Mouse (Mus musculus) lung, embryonic 15.5 days (tissue): ENCODE measurements around the gene Wdr82. TPM values are rescaled to one million over a fixed set of nuclear protein-coding genes. Genes with fewer than 3 reads are reported as not detected.
"Not testable (repeated sequence)": the region's sequence is repeated elsewhere in the genome, so short reads cannot be mapped to it uniquely, and the experiment has no call there.

Experiments used
- ATAC-seq: fragments of 200-750 bp; cut with Nextera tagmentation; 2 replicates; pipeline ENCODE4 v1.8.0; 2017; ENCODE audit warnings: moderate number of reproducible peaks, borderline replicate concordance; ENCODE audit not compliant: low FRiP score, low TSS enrichment; ENCODE audit errors: extremely low read depth
- H3K27ac ChIP-seq: fragments of 300-500 bp; sonication (generic); 2 replicates; pipeline ENCODE4 v1.5.1; 2015; ENCODE audit warnings: moderate library complexity, mild to moderate bottlenecking, inconsistent platforms
- H3K27me3 ChIP-seq: fragments of 300-500 bp; sonication (generic); 2 replicates; pipeline ENCODE4 v1.6.1; 2015; ENCODE audit warnings: inconsistent platforms
- H3K36me3 ChIP-seq: fragments of 300-500 bp; sonication (generic); 2 replicates; pipeline ENCODE4 v1.6.1; 2015; ENCODE audit warnings: inconsistent platforms
- H3K4me1 ChIP-seq: fragments of 300-500 bp; sonication (generic); 2 replicates; pipeline ENCODE4 v1.6.1; 2015; ENCODE audit warnings: inconsistent platforms
- H3K4me2 ChIP-seq: fragments of 300-500 bp; sonication (generic); 2 replicates; pipeline ENCODE4 v1.6.1; 2015; ENCODE audit warnings: inconsistent platforms, mild to moderate bottlenecking, moderate library complexity
- H3K4me3 ChIP-seq: fragments of 300-500 bp; sonication (generic); 2 replicates; pipeline ENCODE4 v1.5.1; 2015; ENCODE audit warnings: mild to moderate bottlenecking, inconsistent platforms
- H3K9ac ChIP-seq: fragments of 300-500 bp; sonication (generic); 2 replicates; pipeline ENCODE4 v1.6.1; 2015; ENCODE audit warnings: inconsistent platforms
- H3K9me3 ChIP-seq: fragments of 300-500 bp; sonication (generic); 2 replicates; pipeline ENCODE4 v1.6.1; 2016; ENCODE audit warnings: inconsistent platforms
- WGBS: fragments of 180-500 bp; shearing (Covaris S2); methylation state at CpG from one replicate; pipeline ENCODE4 v1.1.7; 2015; 5-methylcytosine and 5-hydroxymethylcytosine counted together
- polyA plus RNA-seq: library from polyadenylated mRNA; unstranded; fragments of >200 nt; fragmentation: Nextera tagmentation; extraction: Ambion mirVana; gene quantifications from 2 replicates; pipeline ENCODE4 v1.2.1, GENCODE M21; 2015

Gene Wdr82
- polyA plus RNA-seq, 1 experiment from 2014 or later: 22.3 TPM

- no peak for ATAC-seq
- 70% methylated on average over 3 of the region's 3 CpGs for WGBS
- no peaks in the 10 kb centered on the region for H3K36me3 ChIP-seq
Observed at GRCm38 (mm10) chr9:106167241-106167640, 3.5 kb upstream of the Wdr82 start.

GRCm38 (mm10) chr9:106167703-106168102 lies 3.0 kb upstream of the Wdr82 start:
- Histone ChIP-seq H3K4me2 (no peak overlapping the region), H3K4me1 (peaks cover 9% of the 10 kb centered on the region), H3K9me3 (no peaks in the 10 kb centered on the region), H3K27ac (no peak overlapping the region), H3K4me3 (no peak overlapping the region), H3K27me3 (0 out of 2 replicates have a peak, but pooled peaks cover 3% of the 10 kb centered on the region), H3K9ac (no peak overlapping the region), H3K36me3 (no peaks in the 10 kb centered on the region)
- ATAC-seq: no peak
- 38% methylated on average over 1 of the region's 1 CpGs for WGBS

More at GRCm38 (mm10) chr9:106167241-106167640, 3.5 kb upstream of the Wdr82 start:
- Histone ChIP-seq H3K27me3 (0 out of 2 replicates have a peak, but pooled peaks cover 3% of the 10 kb centered on the region), H3K27ac (no peak overlapping the region), H3K4me2 (no peak overlapping the region), H3K4me3 (no peak overlapping the region), H3K9ac (no peak overlapping the region), H3K4me1 (peaks cover 9% of the 10 kb centered on the region), H3K9me3 (no peaks in the 10 kb centered on the region)

- not testable (repeated sequence) for H3K27me3 ChIP-seq, H3K4me2 ChIP-seq, H3K36me3 ChIP-seq, H3K9me3 ChIP-seq, H3K9ac ChIP-seq, H3K27ac ChIP-seq, ATAC-seq, H3K4me3 ChIP-seq
- H3K4me1 ChIP-seq: peaks cover 19% of the 10 kb centered on the region
- WGBS: 77% methylated on average over 1 of the region's 1 CpGs
Observed at GRCm38 (mm10) chr9:106169006-106169405, 1.7 kb upstream of the Wdr82 start.

GRCm38 (mm10) chr9:106169917-106170316 lies 811 bp upstream of the Wdr82 start:
- Histone ChIP-seq H3K9ac (no peak overlapping the region), H3K4me1 (peaks cover 24% of the 10 kb centered on the region), H3K4me2 (peak overlapping the region; percentile 85), H3K36me3 (no peaks in the 10 kb centered on the region), H3K27me3 (no peaks in the 10 kb centered on the region), H3K4me3 (peak overlapping the region; percentile 89; the same call in 1 of the 2 replicates), H3K27ac (no peak overlapping the region), H3K9me3 (no peaks in the 10 kb centered on the region)
- ATAC-seq: no peak
- WGBS: 29% methylated on average over 6 of the region's 6 CpGs

- Histone ChIP-seq H3K9ac (peak overlapping the region; percentile 97), H3K9me3 (no peaks in the 10 kb centered on the region), H3K4me1 (peaks cover 29% of the 10 kb centered on the region), H3K27me3 (no peaks in the 10 kb centered on the region), H3K36me3 (peaks cover under 1% of the 10 kb centered on the region; the same call in 1 of the 2 replicates), H3K27ac (peak overlapping the region; percentile 96), H3K4me2 (peak overlapping the region; percentile 85), H3K4me3 (peak overlapping the region; percentile 89)
- WGBS: under 1% methylated on average over 30 of the region's 30 CpGs
- ATAC-seq: peak; percentile 69
Observed at GRCm38 (mm10) chr9:106171346-106172158, 824 bp downstream of the Wdr82 start.

- H3K9ac ChIP-seq: peak overlapping the region; percentile 97
- WGBS: 2% methylated on average over 3 of the region's 3 CpGs
- H3K4me1 ChIP-seq: peaks cover 29% of the 10 kb centered on the region
- H3K36me3 ChIP-seq: peaks cover 11% of the 10 kb centered on the region
- no peaks in the 10 kb centered on the region for H3K9me3 ChIP-seq
- H3K27me3 ChIP-seq: no peaks in the 10 kb centered on the region
- ATAC-seq: no peak
- peak overlapping the region; percentile 85 for H3K4me2 ChIP-seq
- peak overlapping the region; percentile 89 for H3K4me3 ChIP-seq
- H3K27ac ChIP-seq: no peak overlapping the region; the same call in 1 of the 2 replicates
Observed at GRCm38 (mm10) chr9:106172527-106172926, 1.8 kb downstream of the Wdr82 start.

- Histone ChIP-seq H3K27me3 (no peaks in the 10 kb centered on the region), H3K4me3 (peak overlapping the region; percentile 89; the same call in 1 of the 2 replicates), H3K4me2 (peak overlapping the region; percentile 85), H3K9me3 (no peaks in the 10 kb centered on the region), H3K9ac (peak overlapping the region; percentile 97; the same call in 1 of the 2 replicates), H3K27ac (no peak overlapping the region), H3K4me1 (peaks cover 29% of the 10 kb centered on the region), H3K36me3 (peaks cover 19% of the 10 kb centered on the region)
- 63% methylated on average over 2 of the region's 2 CpGs for WGBS
- no peak for ATAC-seq
Observed at GRCm38 (mm10) chr9:106173363-106173762, 2.6 kb downstream of the Wdr82 start.

- Histone ChIP-seq H3K27ac (no peak overlapping the region), H3K9ac (no peak overlapping the region), H3K4me2 (no peak overlapping the region), H3K27me3 (no peaks in the 10 kb centered on the region), H3K9me3 (no peaks in the 10 kb centered on the region), H3K4me1 (peaks cover 21% of the 10 kb centered on the region), H3K36me3 (peaks cover 40% of the 10 kb centered on the region), H3K4me3 (no peak overlapping the region)
- WGBS: 61% methylated on average over 3 of the region's 3 CpGs
- ATAC-seq: no peak
Observed at GRCm38 (mm10) chr9:106175552-106176200, 4.9 kb downstream of the Wdr82 start.

- Histone ChIP-seq H3K9ac (no peak overlapping the region), H3K4me3 (no peak overlapping the region), H3K4me2 (no peak overlapping the region), H3K4me1 (peaks cover 21% of the 10 kb centered on the region), H3K36me3 (peaks cover 51% of the 10 kb centered on the region), H3K9me3 (no peaks in the 10 kb centered on the region), H3K27me3 (no peaks in the 10 kb centered on the region), H3K27ac (no peak overlapping the region)
- 71% methylated on average over 5 of the region's 5 CpGs for WGBS
- ATAC-seq: no peak
Observed at GRCm38 (mm10) chr9:106176769-106177168, 6.0 kb downstream of the Wdr82 start.

- no peak for ATAC-seq
- H3K27me3 ChIP-seq: no peaks in the 10 kb centered on the region
- H3K9me3 ChIP-seq: no peaks in the 10 kb centered on the region
- no peak overlapping the region for H3K4me3 ChIP-seq
- H3K4me2 ChIP-seq: no peak overlapping the region
- H3K4me1 ChIP-seq: peaks cover 21% of the 10 kb centered on the region
- no peak overlapping the region for H3K9ac ChIP-seq
- 90% methylated on average over 6 of the region's 6 CpGs for WGBS
- peaks cover 61% of the 10 kb centered on the region for H3K36me3 ChIP-seq
- no peak overlapping the region for H3K27ac ChIP-seq
Observed at GRCm38 (mm10) chr9:106177799-106178198, 7.1 kb downstream of the Wdr82 start.

GRCm38 (mm10) chr9:106179454-106179853 lies 8.7 kb downstream of the Wdr82 start:
- peaks cover 78% of the 10 kb centered on the region for H3K36me3 ChIP-seq
- no peaks in the 10 kb centered on the region for H3K27me3 ChIP-seq
- no peak overlapping the region for H3K9ac ChIP-seq
- H3K9me3 ChIP-seq: no peaks in the 10 kb centered on the region
- WGBS: 81% methylated on average over 2 of the region's 2 CpGs
- ATAC-seq: no peak
- no peak overlapping the region for H3K4me2 ChIP-seq
- H3K4me3 ChIP-seq: no peak overlapping the region
- H3K27ac ChIP-seq: no peak overlapping the region
- H3K4me1 ChIP-seq: peaks cover 9% of the 10 kb centered on the region

- H3K36me3 ChIP-seq: peaks cover 83% of the 10 kb centered on the region
- no peaks in the 10 kb centered on the region for H3K27me3 ChIP-seq
Observed at GRCm38 (mm10) chr9:106179964-106180363, 9.2 kb downstream of the Wdr82 start.

More at GRCm38 (mm10) chr9:106179964-106180363, 9.2 kb downstream of the Wdr82 start:
- WGBS: 88% methylated on average over 3 of the region's 3 CpGs
- no peak for ATAC-seq
- no peak overlapping the region for H3K9ac ChIP-seq
- H3K4me2 ChIP-seq: no peak overlapping the region
- H3K4me3 ChIP-seq: no peak overlapping the region
- peaks cover 5% of the 10 kb centered on the region for H3K4me1 ChIP-seq
- no peaks in the 10 kb centered on the region for H3K9me3 ChIP-seq
- no peak overlapping the region for H3K27ac ChIP-seq
